14 mouse cellular contexts compared by ENCODE assay signal in the genomic region with DNA sequence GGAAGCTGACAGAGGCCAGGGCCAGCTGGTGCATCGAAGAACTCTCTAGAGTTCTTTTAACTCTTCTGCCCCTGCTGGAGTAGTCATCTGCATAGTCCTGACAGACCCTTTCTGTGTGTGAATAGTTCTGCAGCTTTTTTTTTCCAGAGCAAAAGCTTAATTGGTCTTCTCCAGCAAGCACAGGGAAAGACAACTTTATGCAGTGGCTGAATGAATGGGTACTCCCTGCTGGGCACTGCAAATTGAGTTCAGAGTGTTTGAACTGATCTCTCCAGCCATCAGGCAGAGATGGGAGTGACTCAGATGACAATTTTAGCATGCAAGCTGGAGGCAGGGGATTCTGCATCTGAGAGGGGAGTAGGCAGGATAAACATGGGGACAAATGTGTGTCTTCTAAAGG.
"Had no signal": no experiment of that assay in that cellular context is flagged by ENCODE, and none has a peak within 500 bp of the region (broad histone marks: within the 10 kb centered on the region; RNA-seq: fewer than 3 reads in every experiment).

No protein-coding gene starts in this region.

- H3K4me1 ChIP-seq: kidney, embryonic 15.5 days; liver, embryonic 15.5 days had no signal

- H3K27me3 ChIP-seq: kidney, embryonic 15.5 days; liver, embryonic 15.5 days; midbrain, embryonic 13.5 days; neural tube, embryonic 13.5 days had no signal

- H3K4me3 ChIP-seq: kidney, embryonic 15.5 days; left cerebral cortex, adult 2 months; limb, embryonic 10.5 days; liver, embryonic 15.5 days; midbrain, embryonic 13.5 days; neural tube, embryonic 13.5 days had no signal

- DNase-seq: kidney, postnatal 14 days; lung, adult 2 months; lung, postnatal 36 days; right cerebral cortex, adult 18-20 months; right cerebral cortex, postnatal 25 days; thymus, postnatal 4 days had no signal

- H3K27ac ChIP-seq: kidney, embryonic 15.5 days; left cerebral cortex, adult 2 months; limb, embryonic 10.5 days; liver, embryonic 15.5 days; midbrain, embryonic 13.5 days; neural tube, embryonic 13.5 days; stomach, postnatal 0 days had no signal

- H3K9me3 ChIP-seq: kidney, embryonic 15.5 days; limb, embryonic 10.5 days; liver, embryonic 15.5 days; midbrain, embryonic 13.5 days; neural tube, embryonic 13.5 days had no signal

- H3K36me3 ChIP-seq: kidney, embryonic 15.5 days; limb, embryonic 10.5 days; liver, embryonic 15.5 days; midbrain, embryonic 13.5 days; neural tube, embryonic 13.5 days had no signal

- ATAC-seq: lung, postnatal 0 days; midbrain, embryonic 13.5 days had no signal
